Mouse (Mus musculus): ENCODE data around the gene Cluap1. TPM values are rescaled to one million over a fixed set of nuclear protein-coding genes. Genes with fewer than 3 reads are reported as not detected.
"Not testable (repeated sequence)": the region's sequence is repeated elsewhere in the genome, so short reads cannot be mapped to it uniquely, and the experiment has no call there.

Gene Cluap1
- polyA plus RNA-seq, 1 experiment from 2014 or later: 24.5 TPM

DNA sequence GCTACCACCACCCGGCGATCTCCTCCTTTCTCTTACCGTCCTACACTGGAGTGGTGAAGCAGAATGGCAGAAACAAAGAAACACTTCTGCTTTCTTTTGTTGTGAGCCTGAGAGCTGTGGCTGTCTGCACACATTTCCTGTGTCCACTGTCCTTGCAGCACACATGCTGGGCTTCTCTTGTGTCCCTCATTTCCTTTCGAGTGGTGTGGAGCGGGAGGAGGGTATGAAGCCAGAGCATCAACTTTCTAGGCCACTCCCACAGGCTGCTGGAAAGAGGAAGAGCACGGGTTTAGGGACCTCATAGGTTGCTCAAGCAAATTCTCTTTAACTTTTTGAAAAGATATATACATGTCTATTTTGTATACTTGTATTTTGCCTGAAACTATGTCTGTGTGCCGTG lies 20.6 kb downstream of the Cluap1 start:
- ATAC-seq (ENCODE audit: low FRiP score, low TSS enrichment): no peak
- H3K36me3 ChIP-seq (ENCODE audit: insufficient read depth, low read length): peaks cover 49% of the 10 kb centered on the region
- 74% methylated on average over 7 of the region's 7 CpGs for WGBS
- no peak overlapping the region for H3K27ac ChIP-seq (ENCODE audit: low read length)
- no peaks in the 10 kb centered on the region for H3K4me1 ChIP-seq (ENCODE audit: insufficient read depth, low read length)
- H3K4me2 ChIP-seq (replicated peaks; ENCODE audit: low read depth, low read length): no peak overlapping the region
- H3K4me3 ChIP-seq (ENCODE audit: low read length): no peak overlapping the region
- no peaks in the 10 kb centered on the region for H3K27me3 ChIP-seq (ENCODE audit: insufficient read depth, low read length)
- no peak overlapping the region for H3K9ac ChIP-seq (replicated peaks; ENCODE audit: low read length)
- H3K9me3 ChIP-seq (ENCODE audit: low read length): no peaks in the 10 kb centered on the region

DNA sequence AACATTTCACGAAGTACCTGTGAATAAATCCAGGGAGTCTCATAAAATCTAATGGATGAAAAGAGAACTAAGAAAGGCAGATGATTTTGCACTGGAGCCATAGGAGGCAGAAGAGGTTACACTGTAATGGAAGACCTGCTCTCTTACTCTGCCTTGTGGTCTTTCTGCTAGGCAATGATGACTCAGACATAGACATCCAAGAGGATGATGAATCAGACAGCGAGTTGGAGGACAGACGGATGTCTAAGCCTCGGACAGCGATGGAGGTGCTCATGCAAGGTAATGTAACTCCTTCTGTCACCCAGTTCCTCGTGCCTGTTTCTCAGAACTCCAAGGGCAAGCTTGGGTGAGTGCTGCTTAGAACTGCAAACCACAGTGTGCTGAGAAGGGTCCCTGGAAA lies 24.9 kb downstream of the Cluap1 start:
- Histone ChIP-seq H3K9me3 (ENCODE audit: low read length) (no peaks in the 10 kb centered on the region), H3K27me3 (ENCODE audit: insufficient read depth, low read length) (no peaks in the 10 kb centered on the region), H3K4me1 (ENCODE audit: insufficient read depth, low read length) (no peaks in the 10 kb centered on the region), H3K4me3 (ENCODE audit: low read length) (no peak overlapping the region), H3K4me2 (replicated peaks; ENCODE audit: low read depth, low read length) (no peak overlapping the region), H3K36me3 (ENCODE audit: insufficient read depth, low read length) (peaks cover 41% of the 10 kb centered on the region), H3K27ac (ENCODE audit: low read length) (no peak overlapping the region), H3K9ac (replicated peaks; ENCODE audit: low read length) (no peak overlapping the region)
- WGBS: 89% methylated on average over 6 of the region's 6 CpGs
- no peak for ATAC-seq (ENCODE audit: low FRiP score, low TSS enrichment)

GRCm38 (mm10) chr16:3934091-3934490 lies 25.5 kb downstream of the Cluap1 start:
- Histone ChIP-seq H3K4me1 (ENCODE audit: insufficient read depth, low read length) (no peaks in the 10 kb centered on the region), H3K27me3 (ENCODE audit: insufficient read depth, low read length) (no peaks in the 10 kb centered on the region), H3K27ac (ENCODE audit: low read length) (no peak overlapping the region), H3K36me3 (ENCODE audit: insufficient read depth, low read length) (peaks cover 44% of the 10 kb centered on the region), H3K9me3 (ENCODE audit: low read length) (no peaks in the 10 kb centered on the region), H3K9ac (replicated peaks; ENCODE audit: low read length) (no peak overlapping the region), H3K4me2 (replicated peaks; ENCODE audit: low read depth, low read length) (no peak overlapping the region), H3K4me3 (ENCODE audit: low read length) (no peak overlapping the region)
- no peak for ATAC-seq (ENCODE audit: low FRiP score, low TSS enrichment)
- WGBS: 95% methylated on average over 1 of the region's 1 CpGs

DNA sequence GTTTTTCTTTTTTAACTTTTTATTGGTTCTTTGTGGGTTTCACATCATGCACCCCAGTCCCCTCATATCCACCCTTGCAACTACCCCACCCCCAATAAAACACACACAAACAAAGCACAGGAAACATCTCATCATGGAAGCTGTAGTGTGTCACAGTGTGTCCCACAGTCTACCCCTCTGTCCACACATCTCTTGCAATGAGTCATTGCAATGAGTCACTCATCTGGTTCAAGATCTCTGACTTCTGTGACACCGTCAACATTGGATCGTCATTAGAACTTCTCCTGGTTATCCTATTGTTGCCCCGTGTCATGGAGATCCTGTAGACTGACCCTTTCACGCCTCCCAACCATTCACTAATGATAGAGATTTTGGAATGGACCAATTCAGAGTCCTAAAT lies 26.1 kb downstream of the Cluap1 start:
- no peaks in the 10 kb centered on the region for H3K27me3 ChIP-seq (ENCODE audit: insufficient read depth, low read length)
- H3K9ac ChIP-seq (replicated peaks; ENCODE audit: low read length): no peak overlapping the region
- WGBS: 86% methylated on average over 4 of the region's 4 CpGs
- ATAC-seq (ENCODE audit: low FRiP score, low TSS enrichment): no peak
- no peaks in the 10 kb centered on the region for H3K4me1 ChIP-seq (ENCODE audit: insufficient read depth, low read length)
- H3K4me2 ChIP-seq (replicated peaks; ENCODE audit: low read depth, low read length): no peak overlapping the region
- H3K4me3 ChIP-seq (ENCODE audit: low read length): no peak overlapping the region
- H3K9me3 ChIP-seq (ENCODE audit: low read length): no peaks in the 10 kb centered on the region
- H3K36me3 ChIP-seq (ENCODE audit: insufficient read depth, low read length): peaks cover 47% of the 10 kb centered on the region
- no peak overlapping the region for H3K27ac ChIP-seq (ENCODE audit: low read length)

GRCm38 (mm10) chr16:3951141-3951540 lies 42.5 kb downstream of the Cluap1 start:
- H3K9ac ChIP-seq (replicated peaks; ENCODE audit: low read length): no peak overlapping the region
- H3K27ac ChIP-seq (ENCODE audit: low read length): no peak overlapping the region
- no peaks in the 10 kb centered on the region for H3K36me3 ChIP-seq (ENCODE audit: insufficient read depth, low read length)
- 71% methylated on average over 1 of the region's 1 CpGs for whole genome bisulfite sequencing
- no peaks in the 10 kb centered on the region for H3K27me3 ChIP-seq (ENCODE audit: insufficient read depth, low read length)
- H3K4me3 ChIP-seq (ENCODE audit: low read length): no peak overlapping the region
- H3K9me3 ChIP-seq (ENCODE audit: low read length): no peaks in the 10 kb centered on the region
- no peaks in the 10 kb centered on the region for H3K4me1 ChIP-seq (ENCODE audit: insufficient read depth, low read length)
- H3K4me2 ChIP-seq (replicated peaks; ENCODE audit: low read depth, low read length): no peak overlapping the region
- no peak for ATAC-seq (ENCODE audit: low FRiP score, low TSS enrichment)

- H3K4me3 ChIP-seq (ENCODE audit: low read length): no peak overlapping the region
- 90% methylated on average over 6 of the region's 6 CpGs for WGBS
- ATAC-seq (ENCODE audit: low FRiP score, low TSS enrichment): no peak
- no peak overlapping the region for H3K4me2 ChIP-seq (replicated peaks; ENCODE audit: low read depth, low read length)
- H3K36me3 ChIP-seq (ENCODE audit: insufficient read depth, low read length): no peaks in the 10 kb centered on the region
- H3K4me1 ChIP-seq (ENCODE audit: insufficient read depth, low read length): no peaks in the 10 kb centered on the region
- H3K27me3 ChIP-seq (ENCODE audit: insufficient read depth, low read length): no peaks in the 10 kb centered on the region
- no peak overlapping the region for H3K27ac ChIP-seq (ENCODE audit: low read length)
- no peaks in the 10 kb centered on the region for H3K9me3 ChIP-seq (ENCODE audit: low read length)
- H3K9ac ChIP-seq (replicated peaks; ENCODE audit: low read length): no peak overlapping the region
Observed at GRCm38 (mm10) chr16:3956369-3956768, 47.8 kb downstream of the Cluap1 start.

GRCm38 (mm10) chr16:3959261-3959660 lies 50.7 kb downstream of the Cluap1 start:
- H3K4me1 ChIP-seq (ENCODE audit: insufficient read depth, low read length): no peaks in the 10 kb centered on the region
- no peaks in the 10 kb centered on the region for H3K27me3 ChIP-seq (ENCODE audit: insufficient read depth, low read length)
- no peak overlapping the region for H3K27ac ChIP-seq (ENCODE audit: low read length)
- H3K4me2 ChIP-seq (replicated peaks; ENCODE audit: low read depth, low read length): no peak overlapping the region
- no peak overlapping the region for H3K9ac ChIP-seq (replicated peaks; ENCODE audit: low read length)
- no peaks in the 10 kb centered on the region for H3K36me3 ChIP-seq (ENCODE audit: insufficient read depth, low read length)
- no peak overlapping the region for H3K4me3 ChIP-seq (ENCODE audit: low read length)
- no peaks in the 10 kb centered on the region for H3K9me3 ChIP-seq (ENCODE audit: low read length)
- 67% methylated on average over 2 of the region's 2 CpGs for WGBS
- no peak for ATAC-seq (ENCODE audit: low FRiP score, low TSS enrichment)

DNA sequence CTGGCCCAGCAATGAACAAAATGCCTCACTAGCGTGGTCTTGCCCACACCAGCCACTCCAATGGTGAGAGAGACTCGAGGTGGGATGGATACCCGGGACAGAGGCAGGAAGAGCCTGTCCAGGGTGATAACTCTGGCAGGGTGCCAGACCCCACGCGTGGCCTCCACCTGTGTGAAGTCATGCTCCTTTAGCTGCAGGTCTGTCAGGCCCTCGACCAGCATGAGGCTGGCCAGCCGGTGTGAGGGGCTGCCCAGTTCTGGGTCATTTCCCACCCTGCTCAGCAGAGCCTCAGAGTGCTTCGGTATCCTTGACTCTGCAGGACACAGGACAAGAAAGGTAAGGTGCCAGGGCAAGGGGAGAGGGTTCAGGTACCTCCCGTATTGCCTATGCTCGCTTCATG lies 56.4 kb downstream of the Cluap1 start:
- no peak; the same call in 1 of the 2 replicates for ATAC-seq (ENCODE audit: low FRiP score, low TSS enrichment)
- no peaks in the 10 kb centered on the region for H3K9me3 ChIP-seq (ENCODE audit: low read length)
- H3K36me3 ChIP-seq (ENCODE audit: insufficient read depth, low read length): no peaks in the 10 kb centered on the region

GRCm38 (mm10) chr16:3965534-3965933 lies 56.9 kb downstream of the Cluap1 start:
- Histone ChIP-seq H3K27ac (ENCODE audit: low read length) (no peak overlapping the region), H3K9me3 (ENCODE audit: low read length) (no peaks in the 10 kb centered on the region), H3K4me2 (replicated peaks; ENCODE audit: low read depth, low read length) (no peak overlapping the region), H3K9ac (replicated peaks; ENCODE audit: low read length) (no peak overlapping the region), H3K27me3 (ENCODE audit: insufficient read depth, low read length) (no peaks in the 10 kb centered on the region), H3K4me3 (ENCODE audit: low read length) (no peak overlapping the region), H3K36me3 (ENCODE audit: insufficient read depth, low read length) (no peaks in the 10 kb centered on the region), H3K4me1 (ENCODE audit: insufficient read depth, low read length) (no peaks in the 10 kb centered on the region)
- ATAC-seq (ENCODE audit: low FRiP score, low TSS enrichment): no peak
- 81% methylated on average over 3 of the region's 3 CpGs for WGBS

More for the DNA sequence above, 56.4 kb downstream of the Cluap1 start:
- Histone ChIP-seq H3K4me2 (replicated peaks; ENCODE audit: low read depth, low read length) (no peak overlapping the region), H3K27me3 (ENCODE audit: insufficient read depth, low read length) (no peaks in the 10 kb centered on the region), H3K9ac (replicated peaks; ENCODE audit: low read length) (no peak overlapping the region), H3K4me3 (ENCODE audit: low read length) (no peak overlapping the region), H3K4me1 (ENCODE audit: insufficient read depth, low read length) (no peaks in the 10 kb centered on the region), H3K27ac (ENCODE audit: low read length) (no peak overlapping the region)
- WGBS: 59% methylated on average over 10 of the region's 10 CpGs

DNA sequence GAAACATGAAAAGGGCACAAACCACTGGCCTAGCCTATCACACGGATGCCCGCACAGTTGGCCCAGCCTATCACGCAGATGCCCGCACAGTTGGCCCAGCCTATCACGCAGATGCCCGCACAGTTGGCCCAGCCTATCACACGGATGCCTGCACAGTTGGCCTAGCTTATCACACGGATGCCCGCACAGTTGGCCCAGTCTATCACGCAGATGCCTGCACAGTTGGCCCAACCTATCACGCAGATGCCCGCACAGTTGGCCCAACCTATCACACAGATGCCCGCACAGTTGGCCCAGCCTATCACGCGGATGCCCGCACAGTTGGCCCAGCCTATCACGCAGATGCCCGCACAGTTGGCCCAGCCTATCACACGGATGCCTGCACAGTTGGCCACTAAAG lies 65.9 kb downstream of the Cluap1 start:
- WGBS: 93% methylated on average over 19 of the region's 19 CpGs
- H3K27ac ChIP-seq (ENCODE audit: low read length); H3K4me3 ChIP-seq (ENCODE audit: low read length); H3K9me3 ChIP-seq (ENCODE audit: low read length); H3K9ac ChIP-seq (replicated peaks; ENCODE audit: low read length); H3K4me2 ChIP-seq (replicated peaks; ENCODE audit: low read depth, low read length); H3K27me3 ChIP-seq (ENCODE audit: insufficient read depth, low read length); ATAC-seq (ENCODE audit: low FRiP score, low TSS enrichment): not testable (repeated sequence)
- Histone ChIP-seq H3K4me1 (ENCODE audit: insufficient read depth, low read length) (peaks cover 12% of the 10 kb centered on the region; the same call in 1 of the 2 replicates), H3K36me3 (ENCODE audit: insufficient read depth, low read length) (peaks cover 15% of the 10 kb centered on the region)

All from kidney, embryonic 16.5 days (tissue).